Mouse (Mus musculus): Measurements from ENCODE around the gene Olfr160.

Olfr160 gene

DNA sequence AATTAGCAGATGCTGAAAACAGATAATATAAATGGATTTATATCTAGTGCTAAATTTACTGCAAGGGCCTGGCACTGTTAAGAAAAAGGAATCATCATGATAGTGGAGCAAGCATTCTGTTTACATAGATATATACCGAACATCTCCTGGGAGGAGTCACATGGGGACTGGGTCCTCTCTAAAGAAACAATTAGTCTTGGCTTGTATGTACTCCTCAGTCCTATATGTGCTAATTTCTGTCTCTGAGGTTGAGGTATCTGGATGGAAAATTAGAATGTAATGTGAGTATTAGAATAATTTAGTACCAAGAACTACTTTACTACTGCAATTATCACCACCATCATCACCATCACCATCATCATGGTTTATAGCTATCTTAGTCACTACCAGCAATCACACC lies at the start of gene Olfr160:
Gene Olfr160, minus strand, starts transcription at position 101 of the 400 bp plus-strand sequence.
- DNase-seq: no peak

GRCm38 (mm10) chr9:37762541-37762940 lies 46.5 kb upstream of the Olfr160 start:
- no peak for DNase-seq

DNA sequence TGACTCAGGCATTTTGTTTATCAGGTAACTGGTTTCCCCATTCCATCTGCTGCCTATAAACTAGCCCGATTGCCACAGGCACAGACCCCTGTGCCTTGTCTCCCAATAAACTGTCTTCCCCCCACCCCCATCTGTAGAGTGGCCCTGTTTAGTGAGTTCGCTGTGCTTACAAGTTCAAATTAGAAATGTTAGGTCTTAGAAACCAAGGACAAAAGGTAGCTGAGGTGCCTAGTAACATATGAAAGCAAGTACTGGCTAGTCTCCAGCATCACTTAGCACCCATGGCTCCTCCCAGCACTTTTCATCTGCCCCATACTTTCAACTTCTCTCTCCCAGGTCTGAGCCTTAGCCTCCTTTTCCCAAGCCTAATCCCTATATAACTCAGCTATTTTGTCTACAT lies 45.7 kb upstream of the Olfr160 start:
- DNase-seq: no peak

DNA sequence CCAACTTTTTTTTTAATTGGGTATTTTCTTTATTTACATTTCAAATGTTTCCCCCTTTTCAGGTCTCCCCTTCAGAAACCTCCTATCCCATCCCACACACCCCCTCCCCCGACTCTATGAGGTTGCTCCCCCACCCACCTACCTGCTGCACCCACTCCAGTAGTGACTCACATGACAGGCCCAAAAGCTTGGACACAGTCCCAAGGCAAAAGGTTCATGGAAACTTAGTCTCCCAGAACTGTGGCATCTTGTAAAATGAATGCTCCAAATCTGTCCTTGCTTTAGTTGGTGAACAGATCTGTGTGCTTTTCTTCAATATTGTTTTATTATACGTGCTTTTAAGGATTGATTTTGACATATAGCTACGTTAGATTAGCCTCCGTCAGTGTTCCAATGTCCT lies 36.0 kb upstream of the Olfr160 start:
- DNase-seq: no peak

- no peak for DNase-seq
Observed at GRCm38 (mm10) chr9:37751467-37751866, 35.4 kb upstream of the Olfr160 start.

- DNase-seq: no peak
Observed at GRCm38 (mm10) chr9:37750319-37751075, 34.4 kb upstream of the Olfr160 start.

DNA sequence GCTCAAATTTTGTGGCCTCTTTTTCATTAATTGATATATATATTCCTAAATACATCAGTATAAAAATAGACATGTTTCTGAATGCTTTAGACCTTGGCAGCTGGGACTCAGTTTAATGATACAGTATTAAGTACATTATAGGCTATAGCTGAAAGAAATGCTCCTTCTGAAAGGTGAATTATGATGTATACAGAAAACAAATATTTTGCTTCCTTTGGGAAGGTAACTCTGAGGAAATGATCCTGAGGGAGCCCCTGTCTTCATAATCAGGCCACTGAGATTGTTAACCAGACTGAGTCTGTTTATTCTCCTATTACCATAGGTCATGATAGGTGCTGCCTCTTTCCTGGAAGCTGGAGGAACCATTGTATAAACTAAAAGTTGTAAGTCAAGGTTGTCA lies 28.8 kb upstream of the Olfr160 start, which contains the start of gene Olfr874:
Gene Olfr874, plus strand, starts transcription at position 301 of the 400 bp plus-strand sequence.
- no peak for DNase-seq

DNA sequence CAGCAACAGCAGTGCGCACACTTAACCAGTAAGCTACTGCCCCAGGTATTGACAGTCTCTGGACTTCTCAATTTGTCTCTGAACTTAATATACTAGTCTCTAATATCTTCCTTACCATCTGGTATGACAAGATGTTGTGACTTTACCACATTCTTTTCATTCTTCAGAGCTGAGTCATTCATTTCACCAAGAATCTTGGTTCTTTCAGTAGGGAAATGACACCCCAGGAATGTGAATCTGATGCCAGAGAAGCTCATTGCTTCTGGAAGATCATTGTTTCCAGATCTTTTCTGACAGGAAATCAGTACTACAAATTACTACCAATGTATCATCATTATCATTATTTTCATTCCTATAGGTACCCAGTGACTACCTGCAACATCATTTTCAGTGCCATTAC lies 18.3 kb upstream of the Olfr160 start:
- no peak for DNase-seq

- DNase-seq: no peak
Observed at GRCm38 (mm10) chr9:37689970-37690686, 25.9 kb downstream of the Olfr160 start.

GRCm38 (mm10) chr9:37687941-37688303 lies 28.1 kb downstream of the Olfr160 start:
- DNase-seq: no peak

DNA sequence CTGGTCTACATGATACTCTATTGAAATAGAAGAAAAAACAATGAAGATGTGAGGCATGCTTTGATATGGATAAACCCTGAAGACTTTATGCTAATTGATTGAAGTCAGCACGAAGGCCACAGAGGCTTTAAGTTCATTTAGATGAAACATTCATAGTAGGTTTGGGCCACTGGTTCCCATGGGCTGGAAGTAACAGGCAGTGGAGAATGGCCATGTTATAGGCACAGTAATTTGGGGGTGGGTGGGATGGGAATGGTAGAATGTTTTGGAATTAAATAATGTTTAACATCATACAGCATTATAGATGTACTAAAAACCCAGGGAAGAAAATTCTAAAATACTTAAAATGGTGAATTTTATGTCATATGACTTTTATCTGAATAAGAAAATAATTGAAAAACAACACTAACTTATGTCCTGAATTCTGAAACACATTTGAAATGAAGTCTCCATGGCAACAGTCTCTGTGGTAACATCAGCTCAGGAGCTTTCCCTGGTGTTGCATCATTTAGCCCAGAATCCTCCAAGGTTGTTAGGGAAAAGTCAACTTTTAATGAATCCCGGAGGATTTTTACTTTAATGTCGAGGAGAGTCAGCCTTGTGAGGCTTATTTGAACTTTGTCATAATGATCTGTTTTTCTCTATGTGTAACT lies 28.6 kb downstream of the Olfr160 start:
- no peak for DNase-seq

GRCm38 (mm10) chr9:37681123-37681522 lies 34.9 kb downstream of the Olfr160 start:
- DNase-seq: no peak

- DNase-seq: no peak
Observed at GRCm38 (mm10) chr9:37675287-37675686, 40.8 kb downstream of the Olfr160 start.

- DNase-seq: no peak
Observed at GRCm38 (mm10) chr9:37670261-37670660, 45.8 kb downstream of the Olfr160 start.

DNA sequence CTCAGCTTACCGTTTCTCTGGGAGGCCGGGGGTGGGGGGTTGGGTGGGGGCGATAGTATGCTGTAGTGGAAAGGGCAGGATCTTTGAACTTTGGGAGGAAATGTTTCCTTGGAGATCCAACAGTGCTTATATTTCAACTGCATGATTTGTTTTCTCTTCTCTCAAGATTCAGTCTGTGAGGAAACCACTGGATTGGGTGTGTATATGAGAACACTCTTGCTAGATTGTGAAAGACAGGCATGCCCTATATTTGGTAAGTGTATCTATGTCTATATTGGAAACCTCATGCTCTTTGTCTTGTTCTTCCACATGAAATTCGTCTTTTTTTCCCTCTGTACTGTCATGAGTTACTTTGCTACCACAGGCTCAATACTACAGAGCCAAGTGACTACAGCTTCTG lies 46.4 kb downstream of the Olfr160 start:
- DNase-seq: no peak

- no peak for DNase-seq
Observed at GRCm38 (mm10) chr9:37669115-37669514, 46.9 kb downstream of the Olfr160 start, which contains the start of gene Panx3. Gene Panx3, minus strand, starts transcription at chr9:37669235.

GRCm38 (mm10) chr9:37666045-37666444 lies 50.0 kb downstream of the Olfr160 start:
- no peak for DNase-seq

GRCm38 (mm10) chr9:37664604-37665003 lies 51.4 kb downstream of the Olfr160 start:
- DNase-seq: no peak

- DNase-seq: no peak
Observed at GRCm38 (mm10) chr9:37663210-37663609, 52.8 kb downstream of the Olfr160 start.

DNA sequence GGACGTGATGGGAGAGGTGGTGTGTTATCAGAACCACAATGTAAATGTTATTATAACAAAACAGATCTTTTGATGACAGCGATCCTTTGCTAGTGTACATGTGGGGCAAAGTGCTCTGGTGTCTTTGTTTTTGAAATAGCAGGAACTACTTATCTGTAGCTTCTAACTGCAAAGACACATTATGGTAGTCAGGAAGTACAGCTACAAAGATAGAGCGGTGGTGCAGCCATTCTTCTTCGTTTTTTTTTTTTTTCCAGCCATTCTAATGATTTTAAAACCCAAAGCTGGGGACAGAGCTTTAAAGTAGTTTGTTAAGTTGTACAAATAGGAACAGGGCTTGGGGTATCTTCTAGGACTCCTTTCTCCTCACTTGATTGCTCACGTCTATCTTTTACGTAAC lies 56.6 kb downstream of the Olfr160 start:
- no peak for DNase-seq
